Mouse (Mus musculus) cerebellum, adult 9-11 months (tissue): ENCODE results near the gene Olfml2b.

ENCODE experiments used
- DNase-seq: peaks from one replicate; pipeline ENCODE4 v3.0.0; 2022

Gene Olfml2b

GRCm38 (mm10) chr1:170698771-170699170, 54.4 kb downstream of the Olfml2b start:
- no peak for DNase-seq

- DNase-seq, result no peak
Measured at GRCm38 (mm10) chr1:170699553-170699952, 55.2 kb downstream of the Olfml2b start.

- DNase-seq, result no peak
Measured at GRCm38 (mm10) chr1:170700496-170701027, 56.2 kb downstream of the Olfml2b start.

- DNase-seq, result no peak
Measured at GRCm38 (mm10) chr1:170701178-170701577, 56.8 kb downstream of the Olfml2b start.

- DNase-seq, result no peak
Measured at GRCm38 (mm10) chr1:170701582-170701981, 57.2 kb downstream of the Olfml2b start.

- no peak for DNase-seq
Measured at GRCm38 (mm10) chr1:170702263-170702662, 57.9 kb downstream of the Olfml2b start.

- no peak for DNase-seq
Measured at GRCm38 (mm10) chr1:170702958-170703357, 58.6 kb downstream of the Olfml2b start.

GRCm38 (mm10) chr1:170704103-170704502, 59.8 kb downstream of the Olfml2b start:
- no peak for DNase-seq

- no peak for DNase-seq
Measured at GRCm38 (mm10) chr1:170704911-170705594, 60.7 kb downstream of the Olfml2b start.

GRCm38 (mm10) chr1:170706046-170706445, 61.7 kb downstream of the Olfml2b start:
- DNase-seq, result no peak

- DNase-seq, result no peak
Measured at GRCm38 (mm10) chr1:170709034-170709433, 64.7 kb downstream of the Olfml2b start.

- no peak for DNase-seq
Measured at GRCm38 (mm10) chr1:170709481-170709880, 65.1 kb downstream of the Olfml2b start.

- DNase-seq, result no peak
Measured at GRCm38 (mm10) chr1:170709969-170710368, 65.6 kb downstream of the Olfml2b start.

- DNase-seq, result no peak
Measured at GRCm38 (mm10) chr1:170711731-170712130, 67.4 kb downstream of the Olfml2b start.

- no peak for DNase-seq
Measured at GRCm38 (mm10) chr1:170717241-170717828, 73.0 kb downstream of the Olfml2b start.

- DNase-seq, result no peak
Measured at GRCm38 (mm10) chr1:170718133-170718810, 73.9 kb downstream of the Olfml2b start.

GRCm38 (mm10) chr1:170721560-170721959, 77.2 kb downstream of the Olfml2b start:
- peak; percentile 16 for DNase-seq

GRCm38 (mm10) chr1:170728524-170728923, 84.2 kb downstream of the Olfml2b start:
- peak; percentile 8 for DNase-seq

- DNase-seq, result no peak
Measured at GRCm38 (mm10) chr1:170729267-170729962, 85.1 kb downstream of the Olfml2b start.

- no peak for DNase-seq
Measured at GRCm38 (mm10) chr1:170731865-170732595, 87.7 kb downstream of the Olfml2b start.
